Mouse (Mus musculus): ENCODE results near the gene Hook1. TPM values are rescaled to one million over a fixed set of nuclear protein-coding genes. Genes with fewer than 3 reads are reported as not detected.

Hook1 gene
- 1.2 and 1.7 TPM in 2 replicates for polyA plus RNA-seq (2012; ENCODE audit: low replicate concordance)

GRCm38 (mm10) chr4:95966928-95967724, at the start of gene Hook1:
TSS of gene Hook1 (plus strand) at chr4:95967240.

Other genes with a start within 250 kb of the Hook1 start
- not detected in 2 replicates for gene Cyp2j13, start 110.3 kb downstream of the Hook1 start, polyA plus RNA-seq (2012; ENCODE audit: low replicate concordance)
- gene Cyp2j12, start 173.9 kb downstream of the Hook1 start, polyA plus RNA-seq (2012; ENCODE audit: low replicate concordance): not detected in 2 replicates

All from hematopoietic multipotent progenitor cell, adult 10-12 weeks (in vitro differentiated cells).